Mouse (Mus musculus) hindbrain, embryonic 15.5 days (tissue): ENCODE measurements around the gene Rgs8. TPM values are rescaled to one million over a fixed set of nuclear protein-coding genes. Genes with fewer than 3 reads are reported as not detected.
A peak's percentile ranks its signal among the peaks of the same experiment; 100 is the strongest.

ENCODE experiments used
- ATAC-seq: fragments of 200-750 bp; cut with Nextera tagmentation; 2 replicates; pipeline ENCODE4 v1.8.0; 2017; ENCODE audit warnings: low read depth, moderate number of reproducible peaks, moderate TSS enrichment; ENCODE audit not compliant: low FRiP score
- H3K27ac ChIP-seq: fragments of 300-500 bp; sonication (generic); replicated peaks from 2 replicates; pipeline ENCODE4 v1.5.1; 2015; ENCODE audit warnings: mild to moderate bottlenecking, inconsistent platforms
- H3K27me3 ChIP-seq: fragments of 300-500 bp; sonication (generic); 2 replicates; pipeline ENCODE4 v1.6.1; 2015; ENCODE audit warnings: control low read depth, inconsistent platforms
- H3K36me3 ChIP-seq: fragments of 300-500 bp; sonication (generic); 2 replicates; pipeline ENCODE4 v1.6.1; 2015; ENCODE audit warnings: control low read depth, inconsistent platforms
- H3K4me1 ChIP-seq: fragments of 300-500 bp; sonication (generic); replicated peaks from 2 replicates; pipeline ENCODE4 v1.6.1; 2015; ENCODE audit warnings: control low read depth, inconsistent platforms
- H3K4me2 ChIP-seq: fragments of 300-500 bp; sonication (generic); 2 replicates; pipeline ENCODE4 v1.6.1; 2015; ENCODE audit warnings: moderate library complexity, mild to moderate bottlenecking, inconsistent platforms
- H3K4me3 ChIP-seq: fragments of 300-500 bp; sonication (generic); 2 replicates; pipeline ENCODE4 v1.5.1; 2015; ENCODE audit warnings: mild to moderate bottlenecking, inconsistent platforms
- H3K9ac ChIP-seq: fragments of 300-500 bp; sonication (generic); 2 replicates; pipeline ENCODE4 v1.6.1; 2015; ENCODE audit warnings: inconsistent platforms
- H3K9me3 ChIP-seq: fragments of 300-500 bp; sonication (generic); 2 replicates; pipeline ENCODE4 v1.6.1; 2016; ENCODE audit warnings: control low read depth, inconsistent platforms
- WGBS: fragments of 180-500 bp; shearing (Covaris S2); methylation state at CpG from one replicate; pipeline ENCODE4 v1.1.7; 2015; 5-methylcytosine and 5-hydroxymethylcytosine counted together
- polyA plus RNA-seq: library from polyadenylated mRNA; unstranded; fragments of >200 nt; fragmentation: Nextera tagmentation; extraction: Ambion mirVana; gene quantifications from 2 replicates; pipeline ENCODE4 v1.2.1, GENCODE M21; 2015

Rgs8 gene
- polyA plus RNA-seq, 1 experiment from 2014 or later = 21.6 TPM

DNA sequence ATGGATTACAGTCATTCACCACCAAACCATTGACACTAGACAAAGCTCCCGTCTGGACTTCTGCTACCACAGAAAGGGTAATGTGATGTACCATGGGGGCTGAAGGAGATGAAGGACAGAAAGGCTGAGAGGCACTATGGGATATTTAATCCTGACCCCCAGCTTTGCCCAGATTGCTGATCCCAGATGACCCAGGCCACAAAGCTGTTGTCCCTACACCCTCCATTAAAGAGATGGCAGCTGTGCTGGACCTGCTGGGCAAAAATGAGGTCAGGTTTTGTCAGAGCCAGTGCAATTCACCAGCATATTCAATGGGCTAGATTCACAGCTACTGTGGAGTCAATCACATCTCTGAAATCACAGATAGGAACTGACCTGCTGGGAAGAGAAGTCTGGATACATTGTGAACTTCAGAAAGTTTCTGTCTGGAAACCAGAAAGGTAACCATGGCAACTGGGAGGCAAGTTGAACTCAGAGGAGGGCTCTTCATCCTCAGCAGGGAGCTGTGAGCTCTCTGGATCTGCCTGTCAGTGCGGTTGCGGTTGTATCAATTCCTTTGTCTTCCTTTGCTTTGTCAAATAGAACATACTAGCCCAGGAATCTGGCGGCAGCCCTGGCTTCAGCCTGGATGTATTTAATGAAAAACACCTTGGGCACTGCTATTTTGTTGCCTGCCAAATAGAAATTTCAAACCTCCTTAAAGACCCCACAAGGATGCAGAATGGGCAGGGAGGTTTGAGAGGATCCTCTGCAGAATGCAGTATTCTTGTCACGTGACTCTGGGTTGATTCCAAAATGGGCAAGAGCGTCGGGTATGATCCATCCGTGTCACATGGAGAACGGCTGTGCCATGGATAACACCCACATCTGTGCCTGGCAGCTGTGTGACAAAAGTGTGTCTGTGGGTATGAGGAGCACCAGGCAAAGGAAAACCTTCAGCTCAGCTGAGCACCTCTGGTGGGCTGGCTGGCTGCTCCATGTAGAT, 84.6 kb downstream of the Rgs8 start:
- Histone ChIP-seq H3K4me2 (peak overlapping the region; percentile 28), H3K36me3 (no peaks in the 10 kb centered on the region), H3K4me1 (peaks cover 66% of the 10 kb centered on the region), H3K27ac (peak overlapping the region; percentile 64), H3K9ac (no peak overlapping the region), H3K27me3 (no peaks in the 10 kb centered on the region), H3K9me3 (no peaks in the 10 kb centered on the region), H3K4me3 (no peak overlapping the region)
- peak; percentile 7; the same call in 1 of the 2 replicates for ATAC-seq
- 12% methylated on average over 9 of the region's 9 CpGs for WGBS

DNA sequence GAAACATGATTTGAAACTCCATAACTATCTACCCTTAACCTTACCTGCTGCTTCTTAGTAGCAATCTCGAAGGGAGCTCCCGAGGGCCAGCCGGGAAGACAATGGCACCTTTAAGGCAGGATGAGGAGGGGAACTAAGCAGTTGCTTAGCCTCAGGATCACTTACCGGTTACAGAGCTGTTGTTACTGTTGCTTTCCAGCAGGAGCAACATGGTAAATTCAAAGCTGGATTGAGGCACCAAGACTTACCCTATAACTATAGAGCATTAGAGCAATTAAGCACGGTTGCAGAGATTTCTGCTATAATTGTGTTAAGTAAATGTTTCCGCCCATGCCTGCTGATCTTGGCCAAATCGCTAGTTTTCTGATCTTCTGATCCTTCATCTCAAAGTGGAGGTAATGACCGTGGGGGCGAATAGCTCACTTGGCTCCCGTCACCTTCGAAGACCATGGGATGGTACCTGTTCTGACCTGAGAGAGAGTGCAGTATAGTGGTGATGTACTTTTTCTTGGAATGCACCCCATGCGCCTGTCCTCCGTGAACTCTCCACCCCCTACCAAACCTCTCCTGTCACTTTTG, 86.7 kb downstream of the Rgs8 start:
- no peak overlapping the region for H3K27ac ChIP-seq
- no peak overlapping the region for H3K9ac ChIP-seq
- no peaks in the 10 kb centered on the region for H3K9me3 ChIP-seq
- WGBS = 19% methylated on average over 13 of the region's 13 CpGs
- no peaks in the 10 kb centered on the region for H3K36me3 ChIP-seq
- H3K27me3 ChIP-seq = no peaks in the 10 kb centered on the region
- H3K4me1 ChIP-seq = peaks cover 60% of the 10 kb centered on the region
- peak overlapping the region; percentile 80 for H3K4me2 ChIP-seq
- H3K4me3 ChIP-seq = peak overlapping the region; percentile 41
- ATAC-seq = no peak

DNA sequence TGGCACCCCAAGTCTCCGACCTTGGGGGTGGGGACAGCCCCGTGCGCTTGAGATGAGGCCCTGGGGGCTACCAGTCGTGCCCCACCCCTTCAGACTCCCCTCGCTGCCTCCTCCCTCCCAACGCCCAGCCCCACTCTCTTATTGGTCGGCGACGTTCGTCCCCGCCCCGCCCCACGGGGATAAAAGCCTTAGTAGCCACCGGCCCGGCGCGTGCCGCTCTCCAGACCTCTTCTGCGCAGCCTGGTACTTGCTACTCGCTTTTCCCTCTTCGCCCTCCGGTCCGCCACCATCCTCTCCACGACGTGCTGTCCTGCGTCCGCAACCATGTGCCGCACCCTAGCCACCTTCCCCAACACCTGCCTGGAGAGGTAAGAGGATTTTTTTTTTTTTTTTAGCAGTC, 87.3 kb downstream of the Rgs8 start, which contains the start of gene Rgs16:
TSS of gene Rgs16 (plus strand) at position 205 of the 400 bp plus-strand sequence.
- Histone ChIP-seq H3K9ac (peak within 1 kb of the TSS; percentile 21; the same call in 1 of the 2 replicates), H3K36me3 (no peaks in the 10 kb centered on the region), H3K4me2 (peak within 1 kb of the TSS; percentile 80), H3K4me1 (peaks cover 64% of the 10 kb centered on the region), H3K27ac (no peak within 1 kb of the TSS), H3K9me3 (no peaks in the 10 kb centered on the region), H3K27me3 (no peaks in the 10 kb centered on the region), H3K4me3 (peak within 1 kb of the TSS; percentile 41)
- peak; percentile 76 for ATAC-seq
- WGBS = 1% methylated on average over 28 of the region's 28 CpGs

- Histone ChIP-seq H3K4me1 (peaks cover 62% of the 10 kb centered on the region), H3K9me3 (no peaks in the 10 kb centered on the region), H3K27ac (no peak overlapping the region), H3K4me3 (peak overlapping the region; percentile 41), H3K4me2 (peak overlapping the region; percentile 80), H3K27me3 (no peaks in the 10 kb centered on the region), H3K36me3 (no peaks in the 10 kb centered on the region), H3K9ac (0 out of 2 replicates have a peak overlapping the region, but pooled peaks have one; percentile 21)
- ATAC-seq = no peak
- WGBS = 27% methylated on average over 12 of the region's 12 CpGs
These were observed 88.1 kb downstream of the Rgs8 start for GRCm38 (mm10) chr1:153740775-153741400.

GRCm38 (mm10) chr1:153741551-153742316, 88.9 kb downstream of the Rgs8 start:
- peaks cover 55% of the 10 kb centered on the region for H3K4me1 ChIP-seq
- H3K9me3 ChIP-seq = no peaks in the 10 kb centered on the region
- H3K36me3 ChIP-seq = no peaks in the 10 kb centered on the region
- peak overlapping the region; percentile 80 for H3K4me2 ChIP-seq
- H3K27ac ChIP-seq = no peak overlapping the region
- H3K27me3 ChIP-seq = no peaks in the 10 kb centered on the region
- H3K9ac ChIP-seq = no peak overlapping the region; the same call in 1 of the 2 replicates
- H3K4me3 ChIP-seq = peak overlapping the region; percentile 41
- no peak for ATAC-seq
- WGBS = 58% methylated on average over 18 of the region's 18 CpGs

GRCm38 (mm10) chr1:153742374-153743155, 89.7 kb downstream of the Rgs8 start:
- H3K27me3 ChIP-seq = no peaks in the 10 kb centered on the region
- no peaks in the 10 kb centered on the region for H3K36me3 ChIP-seq
- H3K4me2 ChIP-seq = peak overlapping the region; percentile 80
- no peaks in the 10 kb centered on the region for H3K9me3 ChIP-seq
- no peak for ATAC-seq
- no peak overlapping the region for H3K9ac ChIP-seq
- H3K4me3 ChIP-seq = peak overlapping the region; percentile 41
- WGBS = 63% methylated on average over 11 of the region's 11 CpGs
- peaks cover 47% of the 10 kb centered on the region for H3K4me1 ChIP-seq
- H3K27ac ChIP-seq = no peak overlapping the region

- no peak for ATAC-seq
- Histone ChIP-seq H3K9me3 (no peaks in the 10 kb centered on the region), H3K4me2 (no peak overlapping the region), H3K36me3 (no peaks in the 10 kb centered on the region), H3K27me3 (no peaks in the 10 kb centered on the region), H3K4me3 (no peak overlapping the region), H3K4me1 (peaks cover 49% of the 10 kb centered on the region), H3K9ac (no peak overlapping the region), H3K27ac (no peak overlapping the region)
- WGBS = 62% methylated on average over 14 of the region's 14 CpGs
These were observed 93.4 kb downstream of the Rgs8 start for GRCm38 (mm10) chr1:153746119-153746670.

- H3K9me3 ChIP-seq = no peaks in the 10 kb centered on the region
- 3% methylated on average over 12 of the region's 12 CpGs for WGBS
- no peak overlapping the region for H3K9ac ChIP-seq
- no peak for ATAC-seq
- H3K4me2 ChIP-seq = no peak overlapping the region
- no peaks in the 10 kb centered on the region for H3K27me3 ChIP-seq
- H3K4me3 ChIP-seq = no peak overlapping the region
- no peak overlapping the region for H3K27ac ChIP-seq
- H3K4me1 ChIP-seq = peaks cover 50% of the 10 kb centered on the region
- H3K36me3 ChIP-seq = no peaks in the 10 kb centered on the region
These were observed 93.9 kb downstream of the Rgs8 start for GRCm38 (mm10) chr1:153746728-153747127.

DNA sequence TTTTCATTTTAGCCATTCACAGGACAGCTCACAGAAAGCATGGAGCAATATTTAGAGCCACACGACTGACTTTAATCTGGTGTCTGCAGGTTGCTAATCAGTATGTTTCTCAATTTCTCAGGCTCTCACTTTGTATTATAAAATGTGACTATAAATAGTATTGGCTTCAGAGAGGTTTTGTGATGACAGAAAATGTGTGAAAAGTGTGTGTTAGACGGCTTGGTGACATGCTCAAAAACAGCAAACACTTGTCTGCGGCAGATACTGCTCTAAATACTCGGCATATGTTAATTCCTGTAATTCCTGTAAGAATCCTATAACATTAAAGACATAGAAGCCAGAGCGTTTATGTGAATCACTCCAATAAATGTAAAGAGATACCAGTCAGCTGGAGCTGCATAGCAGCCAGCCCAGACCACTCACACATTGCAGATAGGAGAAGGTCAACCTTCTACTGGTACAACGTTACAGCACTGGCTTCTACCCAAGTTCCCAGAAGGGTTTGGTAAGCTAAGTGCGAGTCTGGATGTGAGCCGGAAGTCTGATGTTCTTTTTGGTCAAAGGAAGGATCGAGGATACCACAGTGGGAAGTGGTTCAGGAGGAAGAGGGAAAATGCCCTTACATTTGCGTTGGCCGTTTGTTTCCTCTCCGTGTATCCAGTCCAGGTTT, 95.2 kb downstream of the Rgs8 start:
- 78% methylated on average over 12 of the region's 12 CpGs for WGBS
- no peaks in the 10 kb centered on the region for H3K9me3 ChIP-seq
- H3K9ac ChIP-seq = no peak overlapping the region
- no peaks in the 10 kb centered on the region for H3K36me3 ChIP-seq
- H3K4me2 ChIP-seq = peak overlapping the region; percentile 66
- no peak overlapping the region for H3K4me3 ChIP-seq
- H3K27me3 ChIP-seq = no peaks in the 10 kb centered on the region
- H3K27ac ChIP-seq = peak overlapping the region; percentile 89; the same call in 1 of the 2 replicates
- ATAC-seq = no peak
- H3K4me1 ChIP-seq = peaks cover 51% of the 10 kb centered on the region

DNA sequence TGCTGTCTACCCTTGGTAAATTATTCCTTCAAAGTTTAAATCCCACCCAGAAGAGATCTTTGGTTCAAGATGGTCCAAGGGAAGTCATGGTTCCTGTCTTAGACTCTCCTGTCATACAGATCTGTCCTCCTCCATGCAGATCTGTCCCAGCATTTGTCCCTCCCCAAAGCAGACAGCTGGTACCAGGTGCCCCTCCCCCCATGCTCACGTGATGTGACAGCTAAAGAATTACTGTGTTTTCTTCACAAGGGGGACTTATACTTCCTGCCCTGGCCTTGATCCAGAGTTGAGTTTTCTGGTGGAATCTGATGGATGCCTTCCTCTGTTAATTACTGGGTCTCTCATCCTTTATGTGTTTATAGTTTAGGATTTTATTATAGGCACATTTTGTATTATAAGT, 95.7 kb downstream of the Rgs8 start:
- Histone ChIP-seq H3K36me3 (no peaks in the 10 kb centered on the region), H3K9ac (peak overlapping the region; percentile 62), H3K4me1 (peaks cover 51% of the 10 kb centered on the region), H3K9me3 (no peaks in the 10 kb centered on the region), H3K27ac (peak overlapping the region; percentile 89; the same call in 1 of the 2 replicates), H3K4me3 (no peak overlapping the region), H3K27me3 (no peaks in the 10 kb centered on the region), H3K4me2 (peak overlapping the region; percentile 66)
- 0% methylated on average over 1 of the region's 1 CpGs for WGBS
- ATAC-seq = no peak
